Mouse (Mus musculus): ENCODE data around the gene Hsdl2. TPM values are rescaled to one million over a fixed set of nuclear protein-coding genes. Genes with fewer than 3 reads are reported as not detected.
"Not testable (repeated sequence)": the region's sequence is repeated elsewhere in the genome, so short reads cannot be mapped to it uniquely, and the experiment has no call there.

Gene Hsdl2
- polyA plus RNA-seq, 1 experiment from 2014 or later: 37.8 TPM

DNA sequence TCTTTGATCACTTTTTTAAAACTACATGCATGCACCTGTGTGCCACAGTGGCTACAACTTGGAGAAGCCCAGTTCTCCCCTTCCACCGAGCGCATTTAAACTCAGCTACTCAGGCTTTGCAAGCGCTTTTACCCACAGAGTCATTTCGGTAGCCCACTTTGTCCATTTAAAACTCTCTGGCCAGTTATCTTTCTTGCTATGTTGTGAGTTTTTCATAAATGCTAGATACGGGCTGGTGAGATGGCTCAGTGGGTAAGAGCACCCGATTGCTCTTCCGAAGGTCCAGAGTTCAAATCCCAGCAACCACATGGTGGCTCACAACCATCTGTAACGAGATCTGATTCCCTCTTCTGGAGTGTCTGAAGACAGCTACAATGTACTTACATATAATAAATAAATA lies 10.8 kb upstream of the Hsdl2 start:
- WGBS: 91% methylated on average over 8 of the region's 8 CpGs
- not testable (repeated sequence) for H3K4me1 ChIP-seq; H3K9ac ChIP-seq; H3K27me3 ChIP-seq; H3K4me3 ChIP-seq; H3K36me3 ChIP-seq; ATAC-seq (ENCODE audit: low FRiP score); H3K4me2 ChIP-seq (replicated peaks); H3K9me3 ChIP-seq (replicated peaks); H3K27ac ChIP-seq

DNA sequence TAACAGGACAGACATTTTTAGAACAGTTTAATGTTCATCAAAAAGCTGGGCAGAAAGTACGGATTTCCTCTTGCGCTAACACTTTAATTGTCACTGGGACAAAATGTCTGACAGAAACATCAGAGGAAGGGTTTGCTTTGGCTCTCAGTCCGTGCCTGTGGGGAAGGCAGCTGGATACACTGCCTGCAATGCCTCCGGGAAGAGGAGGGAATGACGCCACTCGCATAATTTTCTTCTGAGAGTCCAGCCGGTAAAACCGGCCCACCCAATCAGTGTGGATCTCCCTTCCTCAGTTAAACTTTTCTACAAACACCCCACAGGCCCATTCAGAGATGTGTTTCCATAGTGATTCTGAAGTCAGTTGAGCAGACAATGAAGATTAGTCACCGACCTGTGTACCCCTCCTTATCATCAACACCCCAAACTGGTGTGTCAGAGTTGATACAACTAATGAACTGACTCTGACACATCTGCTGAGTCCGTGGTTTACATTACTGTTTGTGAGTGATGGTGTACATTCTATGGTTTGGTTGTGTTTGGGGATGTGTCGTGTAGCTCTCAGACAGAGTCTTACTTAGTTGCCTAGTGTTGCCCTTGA lies 8.7 kb upstream of the Hsdl2 start:
- ATAC-seq (ENCODE audit: low FRiP score): no peak
- no peaks in the 10 kb centered on the region for H3K36me3 ChIP-seq
- 82% methylated on average over 11 of the region's 11 CpGs for WGBS

DNA sequence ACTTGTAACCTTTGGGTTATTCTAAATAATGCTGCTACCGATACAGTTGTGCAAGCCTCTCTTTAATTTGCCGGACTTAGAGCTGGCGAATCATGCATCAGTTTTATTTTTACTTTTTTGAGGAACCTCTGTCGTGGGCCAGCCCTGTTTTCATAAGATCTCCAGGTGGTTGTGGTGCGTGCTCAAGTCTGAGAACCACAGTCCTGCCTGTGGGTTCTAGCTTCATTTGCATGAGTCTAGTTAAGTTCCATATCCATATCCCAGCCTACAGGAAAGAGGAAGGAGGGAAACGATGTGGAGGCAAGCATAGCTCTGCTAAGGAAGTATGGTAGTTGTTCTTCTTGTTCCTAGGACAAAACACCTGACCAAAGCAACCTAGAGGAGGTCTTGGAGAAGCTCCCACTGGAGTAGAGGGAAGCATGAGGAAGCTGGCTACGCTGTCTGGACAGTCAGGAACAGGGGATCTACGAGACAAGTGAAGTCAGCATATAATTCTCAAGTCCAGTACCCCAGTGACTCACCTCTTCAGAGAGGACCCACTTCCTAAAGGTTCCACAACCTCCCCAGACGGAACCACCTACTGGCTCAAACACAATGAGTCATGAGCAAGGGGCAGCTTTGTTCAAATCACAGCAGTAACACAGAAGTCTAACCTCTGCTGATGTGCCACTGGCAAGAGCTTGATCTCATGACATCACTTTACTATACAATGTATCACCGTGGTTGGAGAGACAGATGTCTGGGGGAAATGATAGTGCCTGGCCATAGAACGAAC lies 6.0 kb upstream of the Hsdl2 start:
- WGBS: 86% methylated on average over 11 of the region's 11 CpGs
- Histone ChIP-seq H3K9me3 (replicated peaks) (no peaks in the 10 kb centered on the region), H3K36me3 (no peaks in the 10 kb centered on the region), H3K4me1 (peaks cover 9% of the 10 kb centered on the region; the same call in 1 of the 2 replicates), H3K4me2 (replicated peaks) (no peak overlapping the region), H3K27me3 (no peaks in the 10 kb centered on the region), H3K9ac (no peak overlapping the region), H3K27ac (no peak overlapping the region), H3K4me3 (no peak overlapping the region)
- no peak for ATAC-seq (ENCODE audit: low FRiP score)

More for the DNA sequence above, 8.7 kb upstream of the Hsdl2 start:
- Histone ChIP-seq H3K4me2 (replicated peaks) (no peak overlapping the region), H3K4me3 (no peak overlapping the region), H3K9ac (no peak overlapping the region), H3K27ac (no peak overlapping the region), H3K4me1 (no peaks in the 10 kb centered on the region), H3K27me3 (no peaks in the 10 kb centered on the region), H3K9me3 (replicated peaks) (no peaks in the 10 kb centered on the region)

DNA sequence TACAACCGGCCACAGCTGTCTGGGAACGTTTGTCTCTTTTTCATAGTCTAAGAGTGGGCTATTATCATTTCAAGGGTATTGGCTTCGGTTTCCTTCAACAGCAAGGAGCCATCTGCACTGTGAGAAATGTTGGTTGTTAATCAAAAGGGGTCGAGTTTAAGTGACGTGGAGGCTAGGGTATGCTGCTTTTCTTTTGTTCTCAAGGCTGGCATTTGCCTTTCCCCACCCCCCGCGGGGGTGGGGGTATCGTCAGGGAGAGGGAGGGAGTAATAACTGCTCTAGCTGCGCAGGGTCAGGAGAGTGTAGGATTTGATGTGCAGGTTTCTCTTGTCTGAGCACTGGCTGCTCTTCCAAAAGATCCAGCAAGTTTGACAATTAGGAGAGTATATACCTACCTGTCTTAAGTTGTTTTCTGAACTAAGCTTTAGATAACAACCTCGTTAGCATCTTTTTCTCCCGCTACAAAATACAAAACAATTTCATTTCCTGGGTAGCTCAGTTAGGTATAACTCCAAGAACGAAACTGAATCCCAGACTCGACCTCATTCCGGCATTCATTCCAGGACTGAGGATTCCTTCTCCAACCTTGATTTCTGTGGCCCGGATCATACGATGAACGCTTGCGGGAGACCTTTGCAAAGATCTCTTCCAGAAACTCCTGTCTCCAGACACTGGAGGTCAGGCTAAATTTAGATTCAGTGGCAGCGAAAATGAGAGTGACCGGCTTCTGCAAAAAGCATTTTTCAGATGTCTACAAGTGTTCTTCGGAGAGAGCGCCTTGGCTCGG lies 675 bp upstream of the Hsdl2 start:
- Histone ChIP-seq H3K9me3 (replicated peaks) (no peaks in the 10 kb centered on the region), H3K4me1 (peaks cover 15% of the 10 kb centered on the region), H3K9ac (peak overlapping the region; percentile 70), H3K36me3 (no peaks in the 10 kb centered on the region), H3K4me3 (peak overlapping the region; percentile 59), H3K27me3 (no peaks in the 10 kb centered on the region), H3K4me2 (replicated peaks) (peak overlapping the region; percentile 66), H3K27ac (peak overlapping the region; percentile 87)
- under 1% methylated on average over 22 of the region's 23 CpGs for WGBS
- ATAC-seq (ENCODE audit: low FRiP score): peak; percentile 58

DNA sequence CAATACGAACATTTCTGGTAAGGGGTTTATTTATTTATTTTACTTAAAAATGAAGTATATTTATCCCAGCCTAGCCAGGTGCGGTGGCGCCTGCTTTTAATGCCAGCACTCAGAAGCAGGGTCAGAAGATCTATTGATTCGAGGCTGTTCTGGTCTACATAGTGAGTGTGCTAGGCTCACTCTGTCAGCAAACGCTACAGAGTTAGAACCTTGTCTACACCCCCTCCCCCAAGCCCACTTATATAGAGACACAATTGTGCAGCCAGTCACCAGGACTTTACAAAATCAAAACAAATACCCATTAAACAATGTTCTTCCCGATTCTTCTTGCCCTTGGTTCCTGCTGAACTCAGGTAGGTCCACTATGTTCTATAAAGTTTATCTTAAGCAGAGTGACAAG lies 823 bp downstream of the Hsdl2 start:
- H3K4me2 ChIP-seq (replicated peaks): peak overlapping the region; percentile 66
- H3K9me3 ChIP-seq (replicated peaks): no peaks in the 10 kb centered on the region
- H3K36me3 ChIP-seq: no peaks in the 10 kb centered on the region
- H3K27me3 ChIP-seq: no peaks in the 10 kb centered on the region
- H3K27ac ChIP-seq: no peak overlapping the region
- peak overlapping the region; percentile 65; the same call in 1 of the 2 replicates for H3K9ac ChIP-seq
- H3K4me3 ChIP-seq: peak overlapping the region; percentile 59
- ATAC-seq (ENCODE audit: low FRiP score): no peak
- WGBS: 28% methylated on average over 6 of the region's 6 CpGs
- peaks cover 15% of the 10 kb centered on the region for H3K4me1 ChIP-seq

DNA sequence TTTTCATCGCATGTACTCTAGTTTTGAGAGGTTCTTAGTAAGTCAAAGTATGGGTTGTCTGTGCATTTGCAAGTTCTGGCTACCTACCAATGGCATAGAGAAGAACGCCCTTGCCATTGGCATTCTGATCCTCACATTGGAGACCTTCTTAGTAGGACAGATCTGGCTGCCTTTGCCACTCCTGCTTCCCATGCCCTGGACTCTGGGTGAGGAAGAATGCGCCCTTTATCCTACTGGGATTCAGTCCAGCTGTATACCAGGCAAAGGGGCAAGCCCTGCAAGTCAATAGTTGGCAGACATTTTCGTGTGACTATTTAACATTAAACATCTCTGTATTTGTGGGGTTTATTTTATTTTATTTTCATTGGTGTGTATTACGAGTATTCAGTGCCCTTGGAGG lies 3.7 kb downstream of the Hsdl2 start:
- peaks cover 9% of the 10 kb centered on the region for H3K4me1 ChIP-seq
- H3K9me3 ChIP-seq (replicated peaks): no peaks in the 10 kb centered on the region
- 82% methylated on average over 5 of the region's 5 CpGs for WGBS
- no peak overlapping the region for H3K9ac ChIP-seq
- no peak overlapping the region for H3K27ac ChIP-seq
- no peaks in the 10 kb centered on the region for H3K27me3 ChIP-seq
- no peaks in the 10 kb centered on the region for H3K36me3 ChIP-seq
- no peak overlapping the region for H3K4me2 ChIP-seq (replicated peaks)
- no peak for ATAC-seq (ENCODE audit: low FRiP score)
- H3K4me3 ChIP-seq: no peak overlapping the region

DNA sequence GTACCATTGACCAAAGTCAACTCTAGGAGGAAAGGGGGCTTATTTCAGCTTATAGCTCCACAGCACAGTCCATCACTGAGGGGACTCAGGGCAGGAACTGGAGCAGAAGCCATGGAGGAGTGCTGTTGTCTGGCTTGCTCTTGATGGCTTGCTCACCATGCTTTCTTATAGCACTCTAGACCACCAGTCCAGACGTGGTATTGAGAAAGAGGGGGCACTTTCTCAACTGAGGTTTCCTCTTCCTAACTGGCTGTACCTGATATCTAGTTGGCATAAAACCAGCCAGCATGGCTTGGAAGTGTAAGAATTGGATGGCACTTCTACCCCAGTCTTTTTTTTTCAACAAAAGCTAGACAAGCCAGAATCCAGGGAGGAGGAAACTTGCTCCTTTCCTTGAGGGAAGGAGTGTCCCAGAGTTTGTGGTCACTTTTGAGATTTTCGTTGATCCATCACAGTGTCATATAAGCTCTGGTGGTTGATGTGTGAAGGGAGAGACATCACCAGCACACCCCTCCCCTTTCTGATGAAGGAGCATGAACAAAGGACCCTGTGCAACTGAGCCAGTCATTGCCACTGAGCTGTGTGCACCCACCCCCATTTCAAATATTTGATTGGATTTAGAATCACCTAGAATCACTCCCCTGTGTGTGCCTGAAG lies 6.0 kb downstream of the Hsdl2 start:
- Histone ChIP-seq H3K27me3 (no peaks in the 10 kb centered on the region), H3K9me3 (replicated peaks) (no peaks in the 10 kb centered on the region), H3K36me3 (no peaks in the 10 kb centered on the region), H3K4me1 (0 out of 2 replicates have a peak, but pooled peaks cover under 1% of the 10 kb centered on the region), H3K4me3 (no peak overlapping the region), H3K9ac (no peak overlapping the region), H3K27ac (no peak overlapping the region), H3K4me2 (replicated peaks) (no peak overlapping the region)
- 84% methylated on average over 2 of the region's 2 CpGs for WGBS
- ATAC-seq (ENCODE audit: low FRiP score): no peak

DNA sequence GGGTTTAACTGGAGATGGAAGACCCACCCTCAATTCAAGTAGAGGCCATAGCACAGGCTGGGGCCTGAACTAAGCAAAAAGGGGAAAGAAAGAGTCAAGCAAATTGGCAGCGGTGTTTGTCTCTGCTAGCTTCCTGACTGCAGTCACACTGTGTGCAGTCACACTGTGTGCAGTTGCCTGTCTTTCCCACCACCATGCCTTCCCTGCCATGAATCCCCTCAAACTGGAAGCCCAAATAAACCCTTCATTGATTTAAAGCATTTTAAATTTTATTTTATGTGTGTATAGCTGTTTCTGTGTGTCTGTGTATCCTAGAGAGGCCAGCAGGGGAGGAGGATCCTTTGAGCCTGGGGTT lies 6.5 kb downstream of the Hsdl2 start:
- 93% methylated on average over 1 of the region's 1 CpGs for WGBS
- no peaks in the 10 kb centered on the region for H3K36me3 ChIP-seq
- no peaks in the 10 kb centered on the region for H3K9me3 ChIP-seq (replicated peaks)
- no peak overlapping the region for H3K4me3 ChIP-seq
- no peak overlapping the region for H3K27ac ChIP-seq
- no peak for ATAC-seq (ENCODE audit: low FRiP score)
- H3K9ac ChIP-seq: no peak overlapping the region
- H3K27me3 ChIP-seq: no peaks in the 10 kb centered on the region
- H3K4me1 ChIP-seq: no peaks in the 10 kb centered on the region
- no peak overlapping the region for H3K4me2 ChIP-seq (replicated peaks)

DNA sequence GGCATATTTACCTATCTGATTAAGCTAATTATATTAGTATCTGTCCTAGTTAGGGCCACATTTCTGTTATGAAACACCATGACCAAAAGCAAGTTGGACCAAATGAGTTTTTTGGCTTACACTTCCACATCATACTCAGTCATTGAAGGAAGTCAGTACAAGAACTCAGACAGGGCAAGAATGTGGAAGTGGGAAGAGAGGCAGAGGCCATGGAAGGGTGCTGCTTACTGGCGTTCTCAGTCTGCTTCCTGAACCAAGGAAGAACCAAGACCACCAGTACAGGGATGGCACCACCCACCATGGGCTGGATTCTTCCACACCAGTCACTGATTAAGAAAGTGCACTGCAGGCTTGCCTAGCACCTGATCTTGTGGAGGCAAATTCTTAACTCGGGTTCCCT lies 13.3 kb downstream of the Hsdl2 start:
- Histone ChIP-seq H3K27me3 (no peaks in the 10 kb centered on the region), H3K36me3 (no peaks in the 10 kb centered on the region), H3K9me3 (replicated peaks) (no peaks in the 10 kb centered on the region), H3K4me3 (no peak overlapping the region), H3K4me2 (replicated peaks) (no peak overlapping the region), H3K27ac (no peak overlapping the region), H3K4me1 (no peaks in the 10 kb centered on the region), H3K9ac (no peak overlapping the region)
- WGBS: 70% methylated on average over 2 of the region's 2 CpGs
- ATAC-seq (ENCODE audit: low FRiP score): no peak

DNA sequence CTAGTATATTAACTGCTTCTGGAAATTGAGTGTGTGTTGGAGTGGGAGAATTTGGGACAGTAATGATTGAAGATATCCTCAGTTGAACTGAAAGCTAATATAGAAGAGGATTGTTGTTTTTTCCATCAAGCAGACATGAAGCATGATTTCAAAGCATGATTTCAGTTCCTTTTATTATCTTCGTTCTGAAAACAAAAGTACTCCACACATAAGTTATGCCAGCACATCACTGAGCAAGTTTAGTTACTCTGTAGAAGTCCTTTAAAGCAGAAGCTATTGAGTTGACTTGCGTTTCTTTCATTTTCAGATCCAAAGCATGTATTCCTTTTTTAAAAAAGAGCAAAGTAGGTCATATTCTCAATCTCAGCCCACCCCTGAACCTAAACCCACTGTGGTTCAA lies 15.2 kb downstream of the Hsdl2 start:
- Histone ChIP-seq H3K27me3 (no peaks in the 10 kb centered on the region), H3K4me2 (replicated peaks) (no peak overlapping the region), H3K36me3 (no peaks in the 10 kb centered on the region), H3K9me3 (replicated peaks) (no peaks in the 10 kb centered on the region), H3K4me3 (no peak overlapping the region), H3K4me1 (no peaks in the 10 kb centered on the region), H3K9ac (no peak overlapping the region), H3K27ac (no peak overlapping the region)
- 90% methylated on average over 2 of the region's 2 CpGs for WGBS
- ATAC-seq (ENCODE audit: low FRiP score): no peak

DNA sequence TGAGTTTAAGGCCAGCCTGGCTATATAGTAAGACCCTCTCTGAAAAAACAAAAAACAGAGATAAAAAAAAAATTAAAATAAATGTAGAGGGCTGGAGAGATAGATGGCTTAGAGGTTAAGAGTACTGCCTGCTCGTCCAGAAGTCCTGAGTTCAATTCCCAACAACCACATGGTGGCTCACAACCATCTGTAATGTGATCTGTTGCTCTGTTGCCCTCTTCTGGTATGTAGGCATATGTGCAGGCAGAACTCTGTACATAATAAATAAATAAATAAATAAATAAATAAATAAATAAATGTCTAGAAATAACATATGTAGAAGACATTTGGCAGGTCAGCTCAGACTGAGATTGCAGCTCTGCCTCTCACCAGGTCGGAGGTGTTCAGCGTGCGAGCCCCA lies 21.3 kb downstream of the Hsdl2 start:
- no peak overlapping the region for H3K9ac ChIP-seq
- H3K27ac ChIP-seq: no peak overlapping the region
- 90% methylated on average over 4 of the region's 4 CpGs for WGBS
- no peak overlapping the region for H3K4me2 ChIP-seq (replicated peaks)
- ATAC-seq (ENCODE audit: low FRiP score): no peak
- H3K4me1 ChIP-seq: no peaks in the 10 kb centered on the region
- H3K4me3 ChIP-seq: no peak overlapping the region
- H3K27me3 ChIP-seq: no peaks in the 10 kb centered on the region
- H3K9me3 ChIP-seq (replicated peaks): no peaks in the 10 kb centered on the region
- H3K36me3 ChIP-seq: no peaks in the 10 kb centered on the region

DNA sequence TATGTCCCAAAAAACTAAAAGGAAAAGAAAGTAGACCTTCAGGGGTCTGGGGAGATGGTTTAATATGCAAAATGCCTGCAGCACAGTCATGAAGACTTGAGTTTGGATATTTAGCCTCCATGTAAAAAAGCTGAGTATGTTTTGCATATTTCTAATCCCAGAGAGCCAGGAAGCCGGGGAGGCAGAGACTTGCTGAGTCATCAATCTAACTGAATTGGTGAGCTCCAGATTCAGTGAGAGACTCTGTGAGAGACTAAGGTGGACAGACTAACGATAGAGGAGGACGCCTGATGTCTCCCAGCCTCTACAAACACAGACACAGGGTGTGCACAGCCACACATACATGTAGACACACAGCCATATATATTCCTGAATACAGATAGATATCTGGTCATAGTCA lies 23.5 kb downstream of the Hsdl2 start:
- Histone ChIP-seq H3K36me3 (no peaks in the 10 kb centered on the region), H3K9me3 (replicated peaks) (no peaks in the 10 kb centered on the region), H3K4me2 (replicated peaks) (no peak overlapping the region), H3K4me1 (no peaks in the 10 kb centered on the region), H3K27me3 (no peaks in the 10 kb centered on the region), H3K4me3 (no peak overlapping the region), H3K27ac (no peak overlapping the region), H3K9ac (no peak overlapping the region)
- ATAC-seq (ENCODE audit: low FRiP score): no peak
- WGBS: 66% methylated on average over 3 of the region's 3 CpGs

Measured in hindbrain, embryonic 12.5 days (tissue).